Mouse (Mus musculus) right cerebral cortex, adult 2 months (tissue): ENCODE data around the gene Vgll2.

Experiments used
- DNase-seq, 2 experiments: peaks; one replicate each; pipeline ENCODE4 v3.0.0; 2021 to 2022; ENCODE audit warnings: low spot score in 2 of 2

Vgll2 gene

DNA sequence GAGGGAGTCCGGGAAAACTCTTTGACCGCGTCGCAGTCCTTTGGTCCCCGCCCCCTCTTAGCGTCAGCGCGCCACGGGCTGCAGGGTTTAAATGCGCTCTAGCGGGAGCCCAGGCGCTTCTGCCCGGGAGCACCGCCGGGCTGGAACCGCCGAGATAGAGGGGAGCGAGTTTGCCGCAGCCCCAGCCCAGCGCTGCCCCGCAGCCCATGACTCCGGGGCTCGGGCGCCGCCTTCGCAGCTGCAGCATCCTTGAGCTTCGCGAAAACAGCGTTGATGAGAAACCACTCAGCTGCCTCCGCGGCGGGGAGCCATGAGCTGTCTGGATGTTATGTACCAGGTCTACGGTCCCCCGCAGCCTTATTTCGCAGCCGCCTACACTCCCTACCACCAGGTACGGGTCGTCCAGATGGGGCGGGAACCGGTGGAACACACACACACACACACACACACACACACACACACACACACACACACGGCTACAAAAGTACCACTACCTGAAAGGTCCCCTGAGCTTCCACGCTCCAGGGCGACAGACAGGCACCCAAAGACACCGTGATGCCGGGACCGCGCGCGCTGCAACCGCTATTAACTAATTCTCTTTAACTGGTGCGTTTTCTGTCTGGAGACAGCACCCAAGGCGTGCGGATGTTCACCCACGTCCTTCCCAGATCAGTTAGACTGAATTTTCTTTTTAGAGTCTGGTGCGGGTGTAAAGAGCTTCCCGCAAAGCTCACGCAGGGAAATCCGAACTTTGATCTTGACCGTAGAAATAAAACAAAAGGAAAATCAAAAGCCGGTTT lies at the start of gene Vgll2:
Gene Vgll2, plus strand, starts transcription at position 90 of the 800 bp plus-strand sequence.
- peak; percentile 48 to 54 for DNase-seq

- peak; percentile 16 to 24 for DNase-seq
Measured at GRCm38 (mm10) chr10:51975137-51975536, 47.2 kb upstream of the Vgll2 start.

DNA sequence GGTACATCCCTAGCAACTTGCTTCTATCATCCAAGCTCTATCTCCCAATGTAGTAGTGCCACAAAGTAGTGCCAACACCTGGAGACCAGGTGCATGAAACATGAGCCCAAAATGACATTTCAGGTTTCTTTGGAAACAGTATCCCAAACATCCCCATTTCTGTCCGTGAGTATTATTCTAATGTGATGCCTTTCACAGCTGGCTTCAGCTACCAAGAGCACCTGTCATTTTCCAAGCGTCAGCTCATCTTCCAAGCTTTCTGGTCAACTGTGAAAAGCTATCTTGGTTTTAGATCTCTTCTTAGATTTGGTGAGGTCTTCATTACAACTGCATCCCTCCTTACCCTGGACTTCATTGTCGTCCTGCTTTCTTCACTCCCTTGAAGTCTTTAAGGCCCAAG lies 46.7 kb upstream of the Vgll2 start:
- DNase-seq, result no peak

- no peak for DNase-seq
Measured at GRCm38 (mm10) chr10:51981651-51982050, 40.7 kb upstream of the Vgll2 start.

DNA sequence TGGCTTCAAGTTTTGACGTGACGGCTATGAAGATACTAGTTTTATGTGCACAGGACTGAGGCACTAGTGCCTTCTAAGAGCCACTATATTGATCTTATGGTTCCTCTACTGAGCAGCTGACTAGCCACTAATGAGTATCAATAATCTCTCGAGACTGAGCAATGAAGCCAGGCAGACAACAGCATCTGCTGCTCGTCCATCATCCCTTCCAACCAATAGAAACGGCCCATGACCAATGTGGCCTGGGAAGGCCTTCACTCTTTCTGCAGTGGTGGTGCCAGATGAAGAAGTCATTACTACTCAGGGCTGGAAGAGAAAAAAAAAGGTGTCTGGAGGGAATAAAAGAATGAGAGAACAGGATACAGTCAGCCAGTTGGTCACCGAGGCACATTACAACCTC lies 39.9 kb upstream of the Vgll2 start:
- no peak for DNase-seq

- no peak for DNase-seq
Measured at GRCm38 (mm10) chr10:52018471-52018870, 3.8 kb upstream of the Vgll2 start.

DNA sequence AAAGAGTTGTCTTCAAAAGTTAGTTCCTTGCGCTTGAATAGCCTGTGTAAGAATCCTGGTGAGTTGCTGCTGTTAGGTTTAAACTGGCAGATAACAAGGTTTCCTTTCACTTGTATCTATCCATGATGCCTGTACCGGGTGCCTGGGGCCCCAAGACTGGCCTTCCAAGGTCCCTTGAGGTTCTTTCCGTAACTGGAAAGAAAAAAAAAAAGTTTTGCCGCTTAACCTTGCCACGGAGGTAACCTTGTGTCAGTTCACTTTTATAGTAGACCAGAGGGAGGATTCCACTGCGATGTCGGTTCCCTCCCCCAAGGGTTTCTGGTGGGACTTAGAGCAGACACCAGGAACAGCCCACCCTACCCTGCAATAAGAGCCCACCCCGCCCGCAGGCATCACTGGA lies 1.1 kb upstream of the Vgll2 start:
- DNase-seq, result no peak

DNA sequence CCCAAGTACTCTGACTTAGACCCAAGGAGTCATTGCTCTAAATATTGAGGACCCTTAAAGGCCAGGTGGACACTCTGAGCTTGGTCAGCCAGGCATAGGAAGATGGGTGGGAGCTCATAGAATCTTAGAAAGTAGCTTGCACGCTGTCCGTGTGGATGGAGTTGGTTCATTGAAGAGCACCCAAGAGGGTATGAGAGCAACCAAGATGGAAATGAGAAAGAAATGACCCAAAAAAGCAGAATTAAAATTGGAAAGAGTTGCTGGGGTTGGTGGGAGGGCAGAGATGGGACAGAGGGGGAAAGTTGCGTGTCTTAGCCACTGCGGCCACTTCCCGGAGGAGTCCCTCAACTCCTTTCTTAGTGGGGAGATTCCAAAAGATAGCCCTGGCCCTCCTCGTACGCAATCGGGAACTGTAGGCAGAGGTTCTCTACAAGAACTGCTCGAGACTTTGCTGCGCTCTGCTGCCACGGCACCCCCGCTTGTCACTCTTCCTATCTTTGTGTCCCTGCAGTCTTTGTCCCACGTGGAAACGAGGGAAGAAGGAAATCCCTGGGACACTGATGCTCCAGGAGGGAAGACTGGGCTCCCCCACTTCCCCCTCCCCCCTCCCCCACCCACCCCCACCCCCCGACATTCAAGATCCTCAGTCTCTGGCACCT lies 437 bp upstream of the Vgll2 start:
- no peak for DNase-seq

- DNase-seq, result peak in 1 of 2 experiments; percentile 27
Measured at GRCm38 (mm10) chr10:52023213-52024052, 1.1 kb downstream of the Vgll2 start.

DNA sequence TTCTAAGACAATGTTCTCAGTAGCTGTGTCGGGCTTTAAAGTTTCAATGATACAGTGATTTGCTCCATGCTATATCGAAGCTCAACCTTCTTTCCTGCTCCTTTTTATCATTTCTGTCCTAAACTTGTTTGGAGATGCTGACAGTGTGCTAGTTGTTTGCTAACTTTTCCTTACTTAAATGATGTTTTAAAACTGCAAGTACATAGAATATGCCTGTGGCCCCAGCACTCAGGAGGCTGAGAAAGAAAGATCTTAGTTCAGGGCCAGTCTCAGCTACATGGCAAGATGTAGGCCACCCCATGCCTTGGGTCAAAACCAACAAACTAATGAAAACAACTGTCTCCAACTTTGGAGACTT lies 1.7 kb downstream of the Vgll2 start:
- no peak for DNase-seq

DNA sequence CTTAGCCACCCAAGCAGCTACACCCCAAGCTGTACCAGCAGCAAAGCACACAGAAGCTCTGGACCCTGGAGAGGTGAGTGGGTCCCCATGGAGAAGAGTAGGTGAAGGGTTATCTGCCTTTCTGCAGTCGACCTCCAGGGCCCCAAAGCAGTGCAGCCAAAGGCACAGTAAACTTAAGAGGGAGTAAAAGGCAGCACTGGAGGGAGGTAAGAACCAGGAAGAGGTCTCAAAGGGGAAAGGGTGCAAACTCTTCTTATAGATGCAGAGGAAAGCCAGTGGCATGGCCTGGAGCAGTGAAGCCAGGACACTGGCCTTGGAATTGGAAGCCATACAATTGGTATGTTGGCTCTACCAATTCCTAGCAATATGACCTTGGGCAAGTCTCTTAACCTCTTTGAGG lies 3.0 kb downstream of the Vgll2 start:
- no peak for DNase-seq

DNA sequence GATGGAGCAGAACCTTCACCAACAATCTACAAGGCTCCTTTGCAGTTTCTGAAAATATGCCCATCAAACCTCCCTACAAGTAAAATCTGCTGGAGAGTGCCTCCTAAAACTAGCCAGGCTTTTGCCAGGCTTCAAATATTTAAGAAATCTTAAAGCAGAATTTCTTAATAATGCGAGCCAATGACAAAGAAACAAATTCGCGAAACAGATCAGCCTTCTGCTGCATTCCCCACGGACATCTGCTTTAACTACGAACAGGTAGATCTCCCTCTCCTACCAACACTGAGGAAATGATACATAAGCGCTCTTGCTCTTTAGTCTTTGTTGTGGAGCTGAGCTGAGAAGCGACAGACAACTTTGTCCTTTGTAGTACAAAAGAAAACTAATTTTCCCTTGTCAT lies 3.5 kb downstream of the Vgll2 start:
- DNase-seq, result no peak

- no peak for DNase-seq
Measured at GRCm38 (mm10) chr10:52027161-52028035, 5.1 kb downstream of the Vgll2 start.

- DNase-seq, result no peak
Measured at GRCm38 (mm10) chr10:52028561-52029370, 6.5 kb downstream of the Vgll2 start.

DNA sequence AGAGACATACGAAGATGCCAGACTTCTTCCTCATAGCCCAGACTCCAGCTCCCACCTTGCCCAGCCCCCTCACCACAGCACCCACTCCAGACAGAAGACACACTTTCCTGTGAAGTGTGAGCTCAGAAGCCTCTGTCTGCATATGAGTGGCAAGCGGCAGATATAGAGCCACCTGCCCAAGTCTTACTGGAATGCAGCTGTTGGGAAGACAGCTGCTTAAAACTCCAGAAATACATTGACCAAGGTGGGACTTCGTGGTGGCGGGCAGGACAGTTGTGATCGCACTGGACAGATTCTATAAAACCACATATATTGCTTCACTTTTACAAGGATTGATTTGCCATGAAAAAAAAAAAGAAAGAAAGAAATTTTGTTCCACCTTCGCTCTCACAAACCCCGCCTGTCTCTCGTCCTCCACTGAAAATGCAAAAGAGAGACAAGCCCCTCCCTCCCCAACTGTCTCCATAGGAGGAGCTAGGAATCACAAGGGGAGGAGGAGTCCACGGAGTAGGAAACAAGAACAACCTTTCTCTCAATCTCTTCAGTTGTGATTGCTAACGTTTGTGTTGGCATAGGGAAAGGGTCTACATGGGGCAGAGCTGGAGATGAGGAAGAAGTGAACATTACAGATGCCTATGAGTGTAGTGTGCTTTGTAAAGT lies 7.2 kb downstream of the Vgll2 start:
- DNase-seq, result no peak

DNA sequence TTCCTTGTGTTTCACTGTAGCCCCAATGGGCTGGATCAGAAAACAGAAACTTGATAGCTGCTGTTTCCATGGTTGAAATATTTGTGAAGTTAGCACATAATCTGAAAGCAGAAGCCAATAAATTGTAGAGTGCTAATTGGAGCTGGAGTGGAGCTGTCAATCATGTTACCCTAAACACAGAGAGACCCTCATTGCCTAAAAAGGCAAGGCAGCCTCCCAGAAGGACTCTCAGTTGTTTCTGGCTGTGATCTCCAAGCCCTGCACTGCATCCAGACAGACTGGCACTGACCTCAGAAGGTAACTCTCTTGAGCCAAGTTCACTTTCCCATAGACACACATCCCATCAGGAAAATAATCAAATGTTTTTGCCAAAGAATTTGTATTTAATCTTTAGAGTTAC lies 11.4 kb downstream of the Vgll2 start:
- no peak for DNase-seq

- DNase-seq, result no peak
Measured at GRCm38 (mm10) chr10:52039392-52039791, 17.1 kb downstream of the Vgll2 start.

DNA sequence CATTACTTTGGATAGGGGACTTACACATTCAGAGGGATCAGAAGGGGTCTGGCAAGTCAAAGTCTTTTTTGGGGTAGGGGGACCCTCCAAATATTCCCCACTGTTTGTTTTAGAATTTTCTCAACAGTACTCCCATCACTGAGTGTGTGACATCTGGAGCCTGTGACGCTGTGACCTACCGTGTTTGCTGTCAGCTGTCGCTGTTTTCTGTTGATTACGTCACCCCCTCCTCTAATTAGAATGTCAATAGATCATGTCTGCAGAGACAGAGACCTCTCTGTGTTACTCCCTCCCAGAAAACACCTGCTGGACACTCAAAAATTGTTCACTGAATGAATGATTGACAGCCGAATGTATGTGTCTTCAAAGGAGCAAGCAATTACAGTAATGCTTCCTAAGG lies 20.8 kb downstream of the Vgll2 start:
- no peak for DNase-seq

DNA sequence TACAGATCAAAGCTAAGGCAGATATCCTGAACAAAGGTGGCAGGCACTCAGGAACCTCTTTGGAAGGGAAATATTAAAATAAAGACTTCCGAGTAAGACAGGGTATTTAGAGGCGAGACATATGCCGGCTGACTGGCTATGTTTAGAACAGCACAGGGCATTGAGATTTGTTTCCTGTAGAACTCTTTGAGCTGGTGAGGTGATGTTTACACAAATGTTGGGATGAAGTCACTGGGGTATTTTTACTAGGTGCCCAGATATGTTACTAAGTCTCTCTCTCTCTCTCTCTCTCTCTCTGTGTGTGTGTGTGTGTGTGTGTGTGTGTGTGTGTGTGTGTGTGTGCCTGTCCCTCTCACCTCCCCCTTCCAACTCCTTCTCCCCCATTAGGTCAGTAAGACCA lies 26.0 kb downstream of the Vgll2 start:
- no peak for DNase-seq

DNA sequence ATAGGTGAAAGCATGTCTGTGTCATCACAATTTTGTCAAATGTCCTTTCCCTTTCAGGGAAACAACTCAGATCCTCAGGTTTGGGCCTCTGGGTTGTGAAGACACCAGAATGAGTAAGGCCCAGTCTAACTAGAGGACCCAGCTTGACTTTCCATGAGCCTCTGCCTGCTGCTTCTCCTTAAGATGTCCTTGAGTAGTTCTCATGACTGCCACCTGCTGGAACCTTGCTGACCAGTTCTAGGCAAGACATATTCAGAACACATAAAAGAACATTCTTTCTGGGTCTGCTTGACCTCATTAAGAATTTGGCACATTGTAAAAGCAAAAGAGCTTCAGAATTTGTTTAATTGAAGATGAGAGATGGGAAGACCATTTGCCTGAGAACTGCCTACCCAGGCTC lies 50.2 kb downstream of the Vgll2 start:
- peak; percentile 49 to 54 for DNase-seq
